Comparison of ENCODE assay signal across 8 mouse cellular contexts in genomic region chr12:112339481-112340179, GRCm38 (mm10).
DNase-seq lines count a peak whose midpoint lies in the region; ATAC-seq lines count a peak whose summit lies in the region.

No protein-coding gene starts in this region.

- no peaks in the 10 kb centered on the region for H3K36me3 ChIP-seq in midbrain, embryonic 10.5 days
- no peaks in the 10 kb centered on the region for H3K36me3 ChIP-seq in midbrain, embryonic 14.5 days (ENCODE audit: control insufficient read depth, insufficient read depth, low read length)
- H3K36me3 ChIP-seq in stomach, embryonic 15.5 days = no peaks in the 10 kb centered on the region

- DNase-seq in adrenal gland, postnatal 14 days = peak; percentile 61
- no peak for DNase-seq in adrenal gland, postnatal 25 days
- no peak for DNase-seq in midbrain, embryonic 10.5 days (ENCODE audit: low spot score)
- DNase-seq in midbrain, embryonic 14.5 days = no peak
- peak; percentile 35 for DNase-seq in large intestine, adult 2 months (ENCODE audit: low read depth, low spot score)
- no peak for DNase-seq in heart, adult 18-20 months

- peaks cover 30% of the 10 kb centered on the region for H3K27me3 ChIP-seq in midbrain, embryonic 10.5 days (ENCODE audit: low read depth, poor library complexity, severe bottlenecking)
- H3K27me3 ChIP-seq in midbrain, embryonic 14.5 days (ENCODE audit: control insufficient read depth, insufficient read depth, low read length) = no peaks in the 10 kb centered on the region
- H3K27me3 ChIP-seq in stomach, embryonic 15.5 days (replicated peaks) = no peaks in the 10 kb centered on the region

- H3K27ac ChIP-seq in midbrain, embryonic 10.5 days (replicated peaks) = peak overlapping the region; percentile 63
- no peak overlapping the region for H3K27ac ChIP-seq in midbrain, embryonic 14.5 days (replicated peaks; ENCODE audit: low read depth, low read length)
- 0 out of 2 replicates have a peak overlapping the region, but pooled peaks have one; percentile 11 for H3K27ac ChIP-seq in stomach, embryonic 15.5 days

- peaks cover 55% of the 10 kb centered on the region for H3K4me1 ChIP-seq in midbrain, embryonic 10.5 days
- H3K4me1 ChIP-seq in midbrain, embryonic 14.5 days (ENCODE audit: control insufficient read depth, insufficient read depth, low read length) = peaks cover 52% of the 10 kb centered on the region
- no peaks in the 10 kb centered on the region for H3K4me1 ChIP-seq in stomach, embryonic 15.5 days

- H3K9ac ChIP-seq in midbrain, embryonic 14.5 days (replicated peaks; ENCODE audit: low read length) = no peak overlapping the region
- H3K9ac ChIP-seq in stomach, embryonic 15.5 days = no peak overlapping the region

- H3K4me2 ChIP-seq in midbrain, embryonic 14.5 days (ENCODE audit: low read length) = no peak overlapping the region
- no peak overlapping the region for H3K4me2 ChIP-seq in stomach, embryonic 15.5 days

- no peaks in the 10 kb centered on the region for H3K9me3 ChIP-seq in midbrain, embryonic 10.5 days (replicated peaks)
- H3K9me3 ChIP-seq in midbrain, embryonic 14.5 days (ENCODE audit: control insufficient read depth, low read length) = no peaks in the 10 kb centered on the region
- H3K9me3 ChIP-seq in stomach, embryonic 15.5 days = no peaks in the 10 kb centered on the region

- H3K4me3 ChIP-seq in midbrain, embryonic 10.5 days = no peak overlapping the region
- no peak overlapping the region for H3K4me3 ChIP-seq in midbrain, embryonic 14.5 days (replicated peaks; ENCODE audit: low read depth, low read length)
- no peak overlapping the region for H3K4me3 ChIP-seq in stomach, embryonic 15.5 days (replicated peaks)

- no peak for ATAC-seq in midbrain, embryonic 14.5 days (ENCODE audit: low FRiP score, low TSS enrichment)
- peak; percentile 32; the same call in 1 of the 2 replicates for ATAC-seq in stomach, embryonic 15.5 days (ENCODE audit: insufficient read depth, low FRiP score, low read depth)
- ATAC-seq in megakaryocyte, adult 5-6 weeks (ENCODE audit: poor library complexity, severe bottlenecking) = no peak

- 81% methylated on average over 11 of the region's 11 CpGs for WGBS in midbrain, embryonic 10.5 days
- WGBS in midbrain, embryonic 14.5 days = 71% methylated on average over 11 of the region's 11 CpGs
- 32% methylated on average over 11 of the region's 11 CpGs for WGBS in large intestine, adult 2 months
- 62% methylated on average over 11 of the region's 11 CpGs for WGBS in stomach, embryonic 15.5 days

Comparison
In these comparisons a context has a peak if more than half of its experiments do, and no peak if none do; other contexts are left out.
1. DNase-seq: peak in adrenal gland, postnatal 14 days (single experiment) and large intestine, adult 2 months (single experiment); none in adrenal gland, postnatal 25 days (single experiment), midbrain, embryonic 10.5 days (single experiment), midbrain, embryonic 14.5 days (single experiment) and heart, adult 18-20 months (0 of 2).